Mouse (Mus musculus) olfactory bulb, adult 2 months (tissue): ENCODE data around the gene Ttll7.

Source experiments
- CTCF ChIP-seq: fragments of 200-500 bp; IDR thresholded peaks from 2 replicates; pipeline ENCODE4 v1.5.1; 2012; ENCODE audit warnings: low read depth, mild to moderate bottlenecking, low read length, moderate library complexity; ENCODE audit not compliant: insufficient read depth
- POLR2A ChIP-seq: fragments of 200-500 bp; IDR thresholded peaks from 2 replicates; pipeline ENCODE4 v1.6.1; 2012; ENCODE audit warnings: mild to moderate bottlenecking, low read depth, low read length, moderate library complexity; ENCODE audit not compliant: insufficient read depth

- TF ChIP-seq CTCF (no peak), POLR2A (peak; percentile 46)
These were observed at the start of gene Ttll7 for GRCm38 (mm10) chr3:146851966-146852891.
